Mouse (Mus musculus) CD4-positive helper T cell, adult 2 months (primary cell): Measurements from ENCODE around the gene Calm3.
A peak's percentile ranks its signal among the peaks of the same experiment; 100 is the strongest.

ENCODE experiments used
- DNase-seq: peaks from one replicate; pipeline ENCODE4 v3.0.0-alpha.2; 2012; ENCODE audit warnings: low read depth, missing footprints, low spot score

Gene Calm3

DNA sequence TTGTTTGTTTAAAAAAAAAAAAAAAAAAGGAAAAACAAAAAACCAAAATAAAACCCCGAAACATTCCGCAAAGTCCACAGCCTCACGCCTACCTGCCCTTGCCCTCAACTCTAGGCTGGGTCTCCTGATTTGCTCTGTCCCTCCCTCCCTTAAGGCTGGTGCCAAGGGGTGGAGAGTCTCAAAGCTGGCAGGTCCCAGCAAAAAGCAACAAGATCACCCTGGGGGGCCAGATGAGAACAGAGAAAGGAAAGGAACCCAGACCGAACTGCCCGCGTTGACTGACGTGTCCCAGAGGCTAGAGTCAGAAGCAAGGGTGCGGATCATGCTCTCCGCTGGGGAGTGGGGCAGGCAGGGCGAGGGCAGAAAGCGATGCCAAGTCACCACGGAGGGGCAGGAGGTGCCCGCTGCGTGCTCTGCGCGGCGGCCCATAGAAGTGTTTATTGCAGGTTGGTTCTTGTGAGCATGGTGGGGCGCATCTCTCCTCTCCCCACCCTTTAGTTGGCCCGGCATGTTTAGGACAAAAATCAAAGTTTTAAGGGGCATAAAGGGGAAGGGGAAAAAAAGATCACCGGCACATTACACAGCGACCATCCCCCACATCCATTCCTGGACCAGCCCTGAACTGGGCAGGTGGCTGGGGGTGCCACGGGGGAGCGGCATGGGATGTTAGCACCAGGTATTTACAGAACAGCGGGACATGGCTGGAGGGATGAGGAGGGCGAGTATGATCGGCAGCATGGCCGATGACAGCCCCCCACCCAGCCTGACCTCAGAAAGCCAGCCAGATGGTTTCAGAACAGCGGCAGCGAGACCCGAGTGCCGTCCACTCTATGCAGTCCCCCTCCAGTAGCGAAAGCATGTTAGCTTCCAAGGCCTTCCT lies 8.2 kb downstream of the Calm3 start:
- DNase-seq, result no peak

DNA sequence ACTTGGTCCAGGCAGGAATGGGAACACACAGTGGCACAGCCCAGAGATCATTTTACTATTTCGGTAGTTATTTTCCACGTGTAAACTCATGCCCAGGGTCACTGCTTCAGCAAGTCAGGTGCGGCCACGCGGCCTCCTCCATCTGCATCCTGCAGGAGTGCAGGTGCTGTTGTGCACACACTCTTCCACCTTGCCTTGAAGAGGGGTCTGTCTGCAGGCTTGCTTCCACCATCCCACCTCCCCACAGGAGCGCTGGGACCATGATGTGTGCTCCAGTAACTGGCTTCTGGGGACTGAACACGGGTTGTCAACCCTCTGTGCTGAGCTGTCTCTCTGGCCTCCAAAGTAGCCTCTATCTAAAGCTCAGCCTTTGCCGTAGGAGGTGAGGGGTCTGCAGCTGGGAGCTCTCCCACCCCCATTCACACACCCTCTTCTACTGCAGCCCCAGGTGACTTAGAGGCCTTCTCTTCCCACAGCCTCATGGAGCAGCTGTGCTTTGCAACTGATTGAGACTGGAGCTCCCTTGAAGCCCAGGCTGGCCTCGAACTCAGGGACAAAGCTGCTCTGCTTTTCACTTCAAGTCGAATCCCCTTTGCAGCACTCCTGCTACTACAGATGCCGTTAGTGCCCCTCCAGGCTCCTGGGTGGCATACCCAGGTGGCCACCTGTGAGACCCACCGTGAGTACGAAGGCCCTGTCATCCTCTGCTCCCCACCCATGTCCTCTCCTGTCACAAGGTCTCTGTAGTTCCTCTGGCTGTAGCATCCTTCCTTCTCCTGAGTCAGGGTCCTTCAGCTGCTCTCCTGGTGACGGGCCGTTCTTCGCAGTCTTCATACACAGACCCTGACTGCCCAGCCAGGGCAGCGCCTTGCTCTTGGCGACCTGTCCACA lies 9.2 kb downstream of the Calm3 start:
- DNase-seq, result no peak

GRCm38 (mm10) chr7:16913806-16914452 lies 10.0 kb downstream of the Calm3 start:
- peak; percentile 76 for DNase-seq

- DNase-seq, result no peak
Measured at GRCm38 (mm10) chr7:16912360-16912759, 11.6 kb downstream of the Calm3 start.

DNA sequence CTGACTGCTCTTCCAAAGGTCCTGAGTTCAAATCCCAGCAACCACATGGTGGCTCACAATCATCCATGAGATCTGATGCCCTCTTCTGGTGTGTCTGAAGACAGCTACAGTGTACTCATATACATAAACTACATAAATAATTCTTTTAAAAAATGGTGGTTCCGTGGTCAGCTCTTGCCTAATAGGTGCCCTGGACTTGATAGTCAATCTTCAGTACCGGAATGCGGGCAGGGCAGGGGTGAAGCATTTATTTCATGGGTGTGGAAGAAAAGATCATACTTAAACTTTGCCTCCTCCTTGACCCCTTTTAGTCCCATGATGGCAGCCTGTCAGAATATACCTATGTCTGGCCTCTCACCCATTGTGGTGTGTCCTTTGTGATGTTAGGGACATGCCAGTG lies 12.0 kb downstream of the Calm3 start:
- DNase-seq, result no peak

- DNase-seq, result no peak
Measured at GRCm38 (mm10) chr7:16909909-16910308, 14.0 kb downstream of the Calm3 start.

DNA sequence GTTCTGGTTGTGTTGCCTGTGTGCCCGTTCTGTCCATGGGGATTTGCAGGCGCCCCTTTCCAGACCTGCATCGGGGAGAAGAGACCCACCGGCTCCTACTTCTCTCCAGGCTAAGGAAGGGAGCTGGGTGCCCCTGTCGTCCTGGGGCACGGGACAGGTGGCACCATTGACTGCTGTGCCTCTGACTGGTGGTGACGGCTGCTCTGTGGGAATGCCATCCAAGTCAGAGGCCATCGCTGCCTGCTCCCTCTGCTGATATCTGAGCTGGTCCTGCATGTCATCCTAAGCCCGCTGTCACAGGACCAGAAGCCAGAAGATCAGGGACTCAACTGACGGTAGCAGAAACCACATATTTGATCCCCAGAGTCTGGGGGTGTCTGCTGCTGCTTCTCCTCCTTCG lies 15.1 kb downstream of the Calm3 start:
- no peak for DNase-seq

DNA sequence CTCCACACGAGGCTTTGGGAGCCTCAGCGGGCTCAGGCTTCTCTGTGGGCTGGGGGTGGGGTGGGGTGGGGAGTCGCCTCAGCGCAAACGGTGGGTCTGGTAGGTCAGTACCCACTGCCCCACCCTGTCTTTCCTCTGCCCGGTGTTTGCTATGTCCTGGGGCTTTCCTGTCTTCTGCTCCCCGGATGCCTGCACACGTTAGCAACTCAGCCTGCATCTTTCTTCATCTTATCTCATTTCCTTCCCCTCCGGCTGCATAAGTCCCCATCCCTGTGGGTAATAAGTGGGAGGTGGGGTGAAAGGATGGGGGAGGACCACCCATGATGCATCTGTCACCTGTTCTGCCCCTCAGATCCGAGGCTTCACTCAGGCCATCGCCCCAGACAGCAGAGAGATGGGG lies 15.5 kb downstream of the Calm3 start:
- DNase-seq, result peak; percentile 45

GRCm38 (mm10) chr7:16907842-16908241 lies 16.1 kb downstream of the Calm3 start:
- no peak for DNase-seq

DNA sequence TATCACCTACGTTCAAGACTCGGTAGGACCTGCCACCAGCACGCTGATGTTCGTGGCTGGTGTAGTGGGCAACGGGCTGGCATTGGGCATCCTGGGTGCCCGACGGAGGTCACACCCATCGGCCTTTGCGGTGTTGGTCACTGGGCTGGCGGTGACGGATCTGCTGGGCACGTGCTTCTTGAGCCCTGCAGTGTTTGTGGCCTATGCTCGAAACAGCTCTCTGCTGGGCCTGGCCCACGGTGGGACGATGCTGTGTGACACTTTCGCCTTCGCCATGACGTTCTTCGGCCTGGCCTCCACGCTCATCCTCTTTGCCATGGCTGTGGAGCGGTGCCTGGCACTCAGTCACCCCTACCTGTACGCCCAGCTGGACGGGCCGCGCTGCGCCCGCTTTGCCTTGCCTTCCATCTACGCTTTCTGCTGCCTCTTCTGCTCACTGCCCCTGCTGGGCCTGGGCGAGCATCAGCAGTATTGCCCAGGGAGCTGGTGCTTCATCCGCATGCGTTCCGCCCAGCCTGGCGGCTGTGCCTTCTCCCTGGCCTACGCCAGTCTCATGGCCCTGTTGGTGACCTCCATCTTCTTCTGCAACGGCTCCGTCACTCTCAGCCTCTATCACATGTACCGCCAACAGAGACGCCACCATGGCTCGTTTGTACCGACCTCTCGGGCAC lies 16.9 kb downstream of the Calm3 start:
- DNase-seq, result no peak

DNA sequence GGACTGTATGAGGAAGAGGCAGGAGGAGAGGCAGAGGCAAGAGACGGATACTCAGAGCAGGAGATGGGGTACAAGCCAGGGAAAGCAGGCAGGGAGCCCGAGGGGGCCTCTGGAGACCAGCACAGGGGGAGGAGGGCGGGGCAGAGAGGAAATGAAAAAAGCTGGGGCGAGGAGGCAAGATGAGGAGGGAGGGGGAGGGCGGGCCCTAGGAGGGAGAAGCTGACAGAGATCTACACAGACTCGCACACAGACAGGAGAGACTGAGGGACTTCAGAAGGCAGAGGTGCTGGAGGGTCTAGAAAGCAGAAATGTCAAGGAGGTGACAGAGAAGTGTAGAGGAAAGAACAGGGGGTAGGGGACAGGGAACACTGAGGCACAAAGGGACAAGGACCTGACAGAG lies 17.6 kb downstream of the Calm3 start, which contains the start of gene Ptgir:
Gene Ptgir, plus strand, starts transcription at position 210 of the 400 bp plus-strand sequence.
- DNase-seq, result peak; percentile 76

- peak; percentile 52 for DNase-seq
Measured at GRCm38 (mm10) chr7:16905491-16906021, 18.4 kb downstream of the Calm3 start.

DNA sequence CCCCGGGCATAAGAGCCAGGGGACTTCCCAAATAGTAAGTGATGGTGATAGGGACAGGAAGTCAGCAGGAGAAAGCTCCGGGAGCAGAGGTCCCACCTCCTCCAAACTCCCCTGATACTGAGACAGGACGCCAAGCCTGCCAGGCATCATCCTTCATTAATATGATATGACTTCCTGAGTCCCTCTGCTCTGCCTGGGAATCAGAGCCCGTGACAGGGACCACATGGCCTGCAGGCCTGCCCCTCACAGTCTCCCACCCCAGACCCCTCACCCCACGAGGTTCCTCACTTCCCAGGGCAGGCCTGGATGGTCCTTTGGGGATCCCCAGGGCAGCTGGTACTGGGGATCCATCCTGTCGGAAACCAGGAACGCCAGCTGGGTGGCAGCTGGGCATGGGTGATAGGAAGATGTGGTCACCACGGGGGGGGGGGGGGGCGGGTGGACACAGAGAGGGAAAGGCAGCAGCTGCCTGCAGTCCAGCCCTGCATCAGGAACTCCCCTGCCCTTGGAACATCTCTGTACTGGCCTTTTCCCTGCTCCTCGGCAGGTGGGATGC lies 19.7 kb downstream of the Calm3 start:
- DNase-seq, result no peak

- DNase-seq, result no peak
Measured at GRCm38 (mm10) chr7:16903439-16903955, 20.4 kb downstream of the Calm3 start.

GRCm38 (mm10) chr7:16900526-16900925 lies 23.4 kb downstream of the Calm3 start:
- DNase-seq, result no peak

DNA sequence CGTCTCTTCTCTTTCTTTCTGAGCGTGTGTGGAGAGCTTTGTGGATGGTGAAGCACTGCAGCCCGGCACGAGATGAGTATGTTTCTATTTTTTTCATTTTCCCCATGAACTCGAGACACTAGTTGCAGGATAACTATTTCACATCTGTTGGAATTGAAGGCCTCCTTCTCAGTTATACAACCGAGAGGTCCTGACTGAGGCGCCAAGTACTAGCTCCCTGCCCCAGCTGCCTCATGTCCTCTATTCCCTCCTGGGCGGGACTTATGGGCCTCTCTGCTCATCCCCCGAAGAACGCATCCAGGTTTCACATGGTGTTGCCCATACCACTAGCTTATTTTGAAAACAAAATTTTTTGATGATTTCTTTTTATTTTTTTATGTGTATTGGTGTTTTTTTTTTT lies 28.4 kb downstream of the Calm3 start:
- no peak for DNase-seq

- DNase-seq, result peak; percentile 64
Measured at GRCm38 (mm10) chr7:16895000-16895399, 28.9 kb downstream of the Calm3 start.

GRCm38 (mm10) chr7:16894279-16894678 lies 29.6 kb downstream of the Calm3 start:
- no peak for DNase-seq

DNA sequence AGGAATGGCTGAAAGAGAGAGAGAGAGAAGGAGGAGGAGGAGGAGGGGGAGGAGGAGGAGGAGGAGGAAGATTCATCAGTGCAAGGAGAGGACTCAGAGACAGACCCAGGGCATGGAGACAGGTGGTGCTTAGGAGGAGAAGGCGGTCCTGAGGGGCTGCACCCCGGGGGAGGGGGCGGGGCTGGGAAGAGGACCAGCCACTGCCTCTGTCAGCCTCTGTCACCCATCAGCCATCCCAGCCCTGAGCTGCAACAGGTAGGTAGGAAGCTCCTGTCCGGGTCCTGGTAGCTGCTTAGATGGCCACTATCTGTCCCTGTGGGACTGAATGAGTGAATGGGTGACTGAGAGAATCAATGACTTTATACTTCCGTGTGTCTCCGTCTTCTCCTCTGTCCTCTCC lies 30.3 kb downstream of the Calm3 start:
- no peak for DNase-seq

- no peak for DNase-seq
Measured at GRCm38 (mm10) chr7:16892352-16892730, 31.6 kb downstream of the Calm3 start.
